Mouse (Mus musculus) embryonic facial prominence, embryonic 14.5 days (tissue): ENCODE results near the gene Ggcx. TPM values are rescaled to one million over a fixed set of nuclear protein-coding genes. Genes with fewer than 3 reads are reported as not detected.
A peak's percentile ranks its signal among the peaks of the same experiment; 100 is the strongest.

Source experiments
- ATAC-seq: fragments of 200-750 bp; cut with Nextera tagmentation; 2 replicates; pipeline ENCODE4 v1.8.0; 2017; ENCODE audit warnings: low read depth, moderate number of reproducible peaks, moderate TSS enrichment
- DNase-seq: peaks from one replicate; pipeline ENCODE4 v3.0.0-alpha.2; 2015; ENCODE audit warnings: low spot score
- H3K27ac ChIP-seq: fragments of 300-500 bp; sonication (generic); replicated peaks from 2 replicates; pipeline ENCODE4 v1.5.1; 2014; ENCODE audit warnings: low read depth, mild to moderate bottlenecking, low read length, moderate library complexity
- H3K27me3 ChIP-seq: fragments of 300-500 bp; sonication (generic); replicated peaks from 2 replicates; pipeline ENCODE4 v1.6.1; 2014; ENCODE audit warnings: low read length; ENCODE audit not compliant: control insufficient read depth, insufficient read depth
- H3K36me3 ChIP-seq: fragments of 300-500 bp; sonication (generic); 2 replicates; pipeline ENCODE4 v1.6.1; 2014; ENCODE audit warnings: low read length, mixed read lengths; ENCODE audit not compliant: control insufficient read depth, insufficient read depth
- H3K4me1 ChIP-seq: fragments of 300-500 bp; sonication (generic); 2 replicates; pipeline ENCODE4 v1.6.1; 2014; ENCODE audit warnings: antibody characterized with exemption, low read length; ENCODE audit not compliant: control insufficient read depth, insufficient read depth
- H3K4me2 ChIP-seq: fragments of 300-500 bp; sonication (generic); 2 replicates; pipeline ENCODE4 v1.6.1; 2014; ENCODE audit warnings: low read depth, mild to moderate bottlenecking, low read length, moderate library complexity, mixed read lengths
- H3K4me3 ChIP-seq: fragments of 300-500 bp; sonication (generic); 2 replicates; pipeline ENCODE4 v1.5.1; 2014; ENCODE audit warnings: low read depth, mild to moderate bottlenecking, low read length
- H3K9ac ChIP-seq: fragments of 300-500 bp; sonication (generic); 2 replicates; pipeline ENCODE4 v1.6.1; 2014; ENCODE audit warnings: low read depth, mild to moderate bottlenecking, low read length, moderate library complexity, mixed read lengths
- H3K9me3 ChIP-seq: fragments of 300-500 bp; sonication (generic); 2 replicates; pipeline ENCODE4 v1.6.1; 2016; ENCODE audit warnings: low read length; ENCODE audit not compliant: control insufficient read depth
- WGBS: fragments of 180-500 bp; shearing (Covaris S2); extraction: QIAGEN DNeasy Blood & Tissue Kit; methylation state at CpG from one replicate; pipeline ENCODE4 v1.1.7; 2014; 5-methylcytosine and 5-hydroxymethylcytosine counted together
- polyA plus RNA-seq: library from polyadenylated mRNA; unstranded; fragments of >200 nt; fragmentation: Nextera tagmentation; extraction: Ambion mirVana; gene quantifications from 2 replicates; pipeline ENCODE4 v1.2.1, GENCODE M21; 2014

The Ggcx gene
- polyA plus RNA-seq, 1 experiment from 2014 or later = 15.7 TPM

DNA sequence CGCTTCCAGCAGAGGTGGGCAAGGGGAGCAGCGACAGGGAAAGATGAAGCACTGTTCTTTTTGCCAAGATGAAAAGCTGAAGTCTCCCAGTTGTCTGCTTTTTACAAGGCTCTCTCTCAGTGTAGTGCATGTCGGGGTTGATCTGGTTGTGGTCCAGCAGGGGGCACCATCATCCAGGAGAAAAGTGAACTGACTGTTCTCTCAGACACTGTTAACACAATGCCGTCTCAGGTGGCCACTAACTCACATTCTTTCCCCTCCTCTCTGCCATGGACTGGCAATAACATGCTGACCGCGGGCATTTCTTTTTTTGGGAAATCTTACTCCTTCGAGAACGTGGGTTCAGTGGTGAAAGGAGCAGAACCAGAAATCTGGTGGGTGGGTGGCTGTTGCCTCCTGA lies 13.9 kb downstream of the Ggcx start:
- WGBS = 36% methylated on average over 8 of the region's 8 CpGs
- DNase-seq (peak; percentile 79), ATAC-seq (peak; percentile 86)
- H3K27ac ChIP-seq = no peak overlapping the region
- no peak overlapping the region for H3K4me2 ChIP-seq
- no peak overlapping the region for H3K9ac ChIP-seq
- no peaks in the 10 kb centered on the region for H3K27me3 ChIP-seq
- H3K4me1 ChIP-seq = no peaks in the 10 kb centered on the region
- H3K4me3 ChIP-seq = no peak overlapping the region
- H3K9me3 ChIP-seq = no peaks in the 10 kb centered on the region
- peaks cover 92% of the 10 kb centered on the region for H3K36me3 ChIP-seq

DNA sequence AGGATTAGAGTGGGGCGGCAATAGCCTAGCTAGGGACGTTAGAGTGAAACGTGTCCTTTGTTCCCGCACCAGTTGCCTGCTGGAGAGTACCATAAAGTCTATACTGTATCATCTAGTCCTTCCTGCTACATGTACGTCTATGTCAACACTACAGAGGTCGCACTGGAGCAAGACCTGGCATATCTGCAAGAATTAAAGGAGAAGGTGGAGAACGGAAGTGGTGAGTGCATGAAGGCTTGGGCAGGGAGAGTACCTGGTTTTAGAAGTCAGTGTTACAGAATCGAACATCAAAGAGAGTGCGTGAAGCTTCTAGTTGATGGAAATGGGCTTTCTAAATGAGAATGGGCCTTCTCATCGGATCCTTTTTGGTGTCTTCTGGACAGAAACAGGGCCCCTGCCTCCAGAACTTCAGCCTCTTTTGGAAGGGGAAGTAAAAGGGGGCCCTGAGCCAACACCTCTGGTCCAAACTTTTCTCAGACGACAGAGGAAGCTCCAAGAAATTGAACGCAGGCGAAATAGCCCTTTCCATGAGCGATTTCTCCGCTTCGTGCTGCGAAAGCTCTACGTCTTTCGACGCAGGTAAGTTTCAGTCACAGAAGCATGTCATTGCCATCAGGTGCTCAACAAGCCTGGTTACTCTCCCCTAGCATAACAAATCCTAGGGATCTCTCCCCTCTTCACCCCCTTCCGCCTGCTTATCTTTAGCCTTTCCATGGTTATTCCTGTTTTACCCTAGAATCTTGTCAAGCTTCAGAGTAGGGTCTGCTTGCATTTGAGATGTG lies 15.1 kb downstream of the Ggcx start:
- peaks cover 91% of the 10 kb centered on the region for H3K36me3 ChIP-seq
- DNase-seq = no peak
- no peak for ATAC-seq
- H3K9me3 ChIP-seq = no peaks in the 10 kb centered on the region
- no peak overlapping the region for H3K27ac ChIP-seq
- no peaks in the 10 kb centered on the region for H3K27me3 ChIP-seq
- WGBS = 87% methylated on average over 21 of the region's 21 CpGs
- H3K4me2 ChIP-seq = no peak overlapping the region
- H3K9ac ChIP-seq = no peak overlapping the region
- no peak overlapping the region for H3K4me3 ChIP-seq
- H3K4me1 ChIP-seq = no peaks in the 10 kb centered on the region

DNA sequence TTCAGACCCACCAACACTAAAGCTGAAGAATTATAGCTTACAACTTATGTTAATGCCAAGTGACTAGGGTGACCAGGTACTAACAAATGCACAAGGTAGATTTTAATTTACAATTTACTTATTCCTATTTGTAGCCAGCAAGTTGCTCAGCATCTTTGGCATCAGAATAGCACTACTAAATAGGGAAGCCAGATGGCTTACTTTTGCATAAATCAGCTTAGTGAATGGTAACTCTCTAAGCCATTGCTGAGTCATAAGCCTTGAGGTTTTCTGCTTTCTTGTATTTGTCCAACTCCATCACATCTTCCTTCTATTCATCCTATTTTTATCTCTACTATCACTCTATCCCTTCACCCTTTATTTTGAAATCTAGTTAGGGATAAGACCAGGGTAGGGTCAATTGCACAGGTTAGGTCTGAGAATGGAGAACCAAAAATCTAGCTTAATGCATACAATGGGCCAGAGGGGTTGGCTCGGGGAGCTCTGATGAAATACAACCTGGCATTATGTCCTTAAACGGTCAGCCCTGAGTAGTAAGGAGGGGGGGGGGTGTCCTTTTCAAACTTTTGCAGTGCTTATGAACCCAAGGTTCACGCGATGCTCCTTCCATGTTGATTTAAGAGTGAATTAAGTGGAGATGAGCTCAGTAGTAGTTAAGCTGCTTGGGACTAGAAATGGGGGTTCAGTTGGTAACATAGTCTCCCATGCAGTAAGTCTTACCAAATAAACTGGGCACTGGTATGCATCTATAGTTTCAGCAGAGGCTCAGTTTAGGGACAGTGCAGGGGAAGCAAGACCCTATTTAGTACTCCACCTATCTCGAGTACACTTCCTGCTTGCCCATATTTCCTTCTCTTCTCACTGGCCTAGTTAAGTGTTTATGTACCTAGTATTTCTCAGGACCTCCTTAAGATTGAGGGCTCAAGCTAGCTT lies 17.1 kb downstream of the Ggcx start:
- 35% methylated on average over 5 of the region's 5 CpGs for WGBS
- Histone ChIP-seq H3K9ac (no peak overlapping the region), H3K4me3 (no peak overlapping the region), H3K4me1 (no peaks in the 10 kb centered on the region), H3K27ac (no peak overlapping the region), H3K4me2 (no peak overlapping the region), H3K36me3 (peaks cover 91% of the 10 kb centered on the region), H3K27me3 (no peaks in the 10 kb centered on the region), H3K9me3 (no peaks in the 10 kb centered on the region)
- ATAC-seq (no peak; the same call in 1 of the 2 replicates), DNase-seq (no peak)

DNA sequence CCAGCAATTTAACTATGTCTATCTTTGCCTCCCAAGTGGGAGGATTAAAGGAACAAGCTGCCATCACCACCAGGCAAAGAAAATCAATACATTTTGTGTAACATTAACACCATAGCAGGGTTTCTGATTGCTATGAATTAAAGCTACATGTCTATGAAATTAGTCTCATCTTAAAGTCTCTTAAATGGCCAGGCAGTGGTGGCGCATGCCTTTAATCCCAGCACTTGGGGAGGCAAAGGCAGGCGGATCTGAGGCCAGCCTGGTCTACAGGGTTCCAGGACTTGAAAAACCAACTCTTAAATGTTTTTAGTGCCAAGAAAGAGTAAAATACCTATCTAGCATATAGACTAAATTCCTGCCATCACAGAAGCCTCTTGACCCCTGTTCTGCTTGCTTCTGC lies 18.0 kb downstream of the Ggcx start:
- no peaks in the 10 kb centered on the region for H3K9me3 ChIP-seq
- 92% methylated on average over 2 of the region's 2 CpGs for WGBS
- no peak overlapping the region for H3K9ac ChIP-seq
- DNase-seq (no peak), ATAC-seq (no peak)
- 0 out of 2 replicates have a peak, but pooled peaks cover 1% of the 10 kb centered on the region for H3K4me1 ChIP-seq
- peaks cover 93% of the 10 kb centered on the region for H3K36me3 ChIP-seq
- H3K27ac ChIP-seq = no peak overlapping the region
- H3K4me2 ChIP-seq = no peak overlapping the region
- H3K4me3 ChIP-seq = no peak overlapping the region
- H3K27me3 ChIP-seq = no peaks in the 10 kb centered on the region

DNA sequence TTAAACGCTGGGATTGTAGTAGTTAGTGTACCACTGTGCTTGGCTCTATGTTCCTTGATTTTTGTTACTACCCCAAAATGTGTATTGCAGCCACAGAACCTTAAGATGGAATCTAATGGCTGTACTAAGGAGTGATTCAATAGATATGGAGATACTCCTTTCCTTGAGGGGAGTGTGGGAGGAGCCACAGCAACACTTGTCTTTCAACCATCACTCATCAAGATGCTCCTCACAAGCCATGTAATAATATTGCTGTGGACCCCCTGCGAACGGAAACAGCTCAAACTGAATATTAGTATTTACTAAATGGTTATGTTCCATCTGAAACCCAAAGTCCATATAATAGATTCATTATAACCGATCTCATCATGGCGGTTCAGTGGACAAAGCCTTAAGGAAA lies 24.1 kb downstream of the Ggcx start:
- no peak for ATAC-seq

DNA sequence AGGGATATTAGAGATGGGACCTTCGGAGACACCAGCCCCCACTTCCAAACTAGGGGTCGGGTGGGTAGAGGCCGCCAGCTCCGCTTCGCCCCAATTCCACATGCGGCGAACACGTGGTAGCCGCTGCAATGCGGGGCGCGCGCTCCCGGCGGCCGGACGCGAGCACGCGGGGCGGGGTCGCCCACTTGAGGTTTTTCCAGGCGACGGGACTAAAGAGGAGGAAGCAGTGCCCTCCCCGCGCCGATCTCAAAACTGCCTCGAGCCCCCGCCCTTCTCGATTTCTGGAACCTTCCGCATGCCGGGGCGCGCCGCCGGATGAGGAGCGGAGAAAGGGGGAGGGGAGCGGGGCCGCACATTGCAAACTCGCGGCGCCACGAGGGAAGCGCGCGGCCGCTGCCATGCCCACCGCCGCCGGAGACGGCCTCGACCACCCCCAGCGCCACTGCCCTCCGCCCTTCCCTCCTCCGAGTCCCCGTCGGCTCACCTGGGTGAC lies 24.8 kb downstream of the Ggcx start:
- Histone ChIP-seq H3K9ac (peak overlapping the region; percentile 100), H3K4me3 (peak overlapping the region; percentile 100), H3K27ac (peak overlapping the region; percentile 99), H3K27me3 (no peaks in the 10 kb centered on the region), H3K4me1 (peaks cover 15% of the 10 kb centered on the region), H3K36me3 (peaks cover 36% of the 10 kb centered on the region), H3K9me3 (no peaks in the 10 kb centered on the region), H3K4me2 (peak overlapping the region; percentile 84)
- peak; percentile 95 for DNase-seq
- ATAC-seq = peak; percentile 48
- WGBS = under 1% methylated on average over 33 of the region's 57 CpGs

More for the DNA sequence above, 24.1 kb downstream of the Ggcx start:
- WGBS = 1% methylated on average over 5 of the region's 5 CpGs
- Histone ChIP-seq H3K9me3 (no peaks in the 10 kb centered on the region), H3K27ac (peak overlapping the region; percentile 99; the same call in 1 of the 2 replicates), H3K4me3 (peak overlapping the region; percentile 100), H3K4me2 (peak overlapping the region; percentile 84), H3K9ac (peak overlapping the region; percentile 100), H3K27me3 (no peaks in the 10 kb centered on the region), H3K36me3 (peaks cover 43% of the 10 kb centered on the region), H3K4me1 (peaks cover 15% of the 10 kb centered on the region)
- no peak for DNase-seq

DNA sequence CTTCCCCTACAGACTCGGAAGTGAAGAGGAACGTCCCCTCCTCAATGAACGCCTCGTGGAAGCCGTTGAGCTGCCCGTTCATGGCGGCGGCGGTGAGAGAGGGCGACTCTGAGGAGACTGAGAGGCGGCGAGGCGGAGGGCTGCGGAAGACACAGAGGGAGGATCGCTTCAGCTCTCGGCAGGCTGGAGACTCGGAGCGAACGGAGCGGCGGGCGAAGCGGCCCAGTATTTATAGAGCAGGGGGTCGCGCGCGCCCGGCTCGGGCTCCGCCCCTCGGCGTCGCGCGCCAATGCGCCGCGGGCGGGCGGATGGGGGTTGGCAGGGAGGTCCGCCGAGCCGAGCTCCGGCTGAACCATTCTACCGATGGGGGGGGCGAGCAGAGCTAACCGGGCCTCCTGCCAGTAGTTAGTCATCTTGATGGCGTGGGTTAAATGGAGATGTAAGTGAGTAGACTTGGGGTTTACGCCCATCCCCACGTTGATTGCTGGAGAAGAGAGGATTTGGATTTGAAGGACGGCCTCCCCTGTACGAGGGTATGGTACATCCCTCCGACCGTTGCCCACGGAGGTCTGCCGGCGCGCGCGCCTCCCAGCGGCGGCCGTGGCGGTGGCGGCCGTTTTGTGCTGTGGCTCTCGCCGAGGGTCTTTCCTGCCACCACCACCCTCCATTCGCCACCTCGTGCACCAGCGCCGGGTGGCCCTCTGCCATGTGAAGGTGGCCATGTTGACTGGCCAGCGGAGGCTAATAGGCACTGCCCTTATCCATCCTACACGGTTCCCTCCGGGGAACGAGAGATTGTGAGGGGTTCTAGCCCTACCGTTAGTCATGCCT lies 25.5 kb downstream of the Ggcx start, which contains the start of gene Mat2a:
Gene Mat2a (minus strand): TSS at position 204 of the 831 bp plus-strand sequence.
- H3K27ac ChIP-seq = peak within 1 kb of the TSS; percentile 99
- no peaks in the 10 kb centered on the region for H3K27me3 ChIP-seq
- ATAC-seq (peak; percentile 93), DNase-seq (peak; percentile 97)
- H3K36me3 ChIP-seq = peaks cover 31% of the 10 kb centered on the region
- no peaks in the 10 kb centered on the region for H3K9me3 ChIP-seq
- H3K4me1 ChIP-seq = peaks cover 15% of the 10 kb centered on the region
- H3K4me3 ChIP-seq = peak within 1 kb of the TSS; percentile 100
- 0% methylated on average over 42 of the region's 77 CpGs for WGBS
- peak within 1 kb of the TSS; percentile 84 for H3K4me2 ChIP-seq
- H3K9ac ChIP-seq = peak within 1 kb of the TSS; percentile 100
